Mouse (Mus musculus): Measurements from ENCODE around the gene Nup155.

- no peak for TF ChIP-seq GATA1 (IDR thresholded peaks at IDR 0.05; ENCODE audit: low read length)
- TF ChIP-seq TAL1 (IDR thresholded peaks at IDR 0.05; ENCODE audit: low read length), result no peak
These were observed at the start of gene Nup155 for GRCm38 (mm10) chr15:8108966-8109743.
